ENCODE assay signal across 18 mouse cellular contexts in genomic region chr8:108373046-108373445, GRCm38 (mm10).
DNase-seq lines count a peak whose midpoint lies in the region; ATAC-seq and TF ChIP-seq lines count a peak whose summit lies in the region.
"Had no signal": no experiment of that assay in that cellular context is flagged by ENCODE, and none has a peak within 500 bp of the region (broad histone marks: within the 10 kb centered on the region; RNA-seq: fewer than 3 reads in every experiment).

No protein-coding gene starts in this region.

- no peak for TF ChIP-seq CTCF in hindbrain, postnatal 0 days (IDR thresholded peaks at IDR 0.05; ENCODE audit: low read depth)

- 0 out of 2 replicates have a peak overlapping the region, but pooled peaks have one; percentile 7 for H3K4me2 ChIP-seq in hindbrain, postnatal 0 days (ENCODE audit: low read depth, low read length)
- H3K4me2 ChIP-seq in hindbrain, embryonic 13.5 days = no peak overlapping the region
- H3K4me2 ChIP-seq in midbrain, embryonic 16.5 days (ENCODE audit: low read length) = no peak overlapping the region
- no peak overlapping the region; the same call in 1 of the 2 replicates for H3K4me2 ChIP-seq in limb, embryonic 14.5 days (replicated peaks; ENCODE audit: low read depth, low read length, severe bottlenecking)
- H3K4me2 ChIP-seq: embryonic facial prominence, embryonic 15.5 days; liver, embryonic 12.5 days; lung, embryonic 15.5 days had no signal

- H3K4me3 ChIP-seq in hindbrain, postnatal 0 days (ENCODE audit: low read length) = no peak overlapping the region
- no peak overlapping the region for H3K4me3 ChIP-seq in hindbrain, embryonic 13.5 days
- no peak overlapping the region for H3K4me3 ChIP-seq in midbrain, embryonic 10.5 days
- no peak overlapping the region for H3K4me3 ChIP-seq in midbrain, embryonic 16.5 days (ENCODE audit: low read depth, low read length)
- no peak overlapping the region for H3K4me3 ChIP-seq in limb, embryonic 14.5 days (replicated peaks; ENCODE audit: low read length)
- H3K4me3 ChIP-seq: embryonic facial prominence, embryonic 15.5 days; forebrain, embryonic 10.5 days; liver, embryonic 12.5 days; lung, embryonic 15.5 days had no signal

- no peaks in the 10 kb centered on the region for H3K36me3 ChIP-seq in hindbrain, postnatal 0 days (ENCODE audit: insufficient read depth, low read length)
- no peaks in the 10 kb centered on the region for H3K36me3 ChIP-seq in hindbrain, embryonic 13.5 days
- H3K36me3 ChIP-seq in midbrain, embryonic 10.5 days = no peaks in the 10 kb centered on the region
- H3K36me3 ChIP-seq in midbrain, embryonic 16.5 days (ENCODE audit: control insufficient read depth, insufficient read depth, low read length) = no peaks in the 10 kb centered on the region
- H3K36me3 ChIP-seq in limb, embryonic 14.5 days (ENCODE audit: control insufficient read depth, insufficient read depth, low read length) = no peaks in the 10 kb centered on the region
- H3K36me3 ChIP-seq: embryonic facial prominence, embryonic 15.5 days; forebrain, embryonic 10.5 days; liver, embryonic 12.5 days; lung, embryonic 15.5 days had no signal

- no peaks in the 10 kb centered on the region for H3K4me1 ChIP-seq in hindbrain, postnatal 0 days (ENCODE audit: insufficient read depth, low read length)
- peaks cover 15% of the 10 kb centered on the region for H3K4me1 ChIP-seq in hindbrain, embryonic 13.5 days (replicated peaks)
- peaks cover 5% of the 10 kb centered on the region for H3K4me1 ChIP-seq in midbrain, embryonic 10.5 days
- H3K4me1 ChIP-seq in midbrain, embryonic 16.5 days (ENCODE audit: control insufficient read depth, insufficient read depth, low read length) = peaks cover 8% of the 10 kb centered on the region
- H3K4me1 ChIP-seq in limb, embryonic 14.5 days (ENCODE audit: control insufficient read depth, insufficient read depth, low read length) = no peaks in the 10 kb centered on the region; the same call in 1 of the 2 replicates
- H3K4me1 ChIP-seq: liver, embryonic 12.5 days had no signal

- no peak overlapping the region for H3K27ac ChIP-seq in hindbrain, postnatal 0 days
- no peak overlapping the region; the same call in 1 of the 2 replicates for H3K27ac ChIP-seq in hindbrain, embryonic 13.5 days
- 0 out of 2 replicates have a peak overlapping the region, but pooled peaks have one; percentile 17 for H3K27ac ChIP-seq in midbrain, embryonic 10.5 days (replicated peaks)
- no peak overlapping the region for H3K27ac ChIP-seq in midbrain, embryonic 16.5 days (ENCODE audit: low read length)
- H3K27ac ChIP-seq in limb, embryonic 14.5 days (replicated peaks; ENCODE audit: low read depth, low read length) = no peak overlapping the region
- H3K27ac ChIP-seq: embryonic facial prominence, embryonic 15.5 days; forebrain, embryonic 10.5 days; liver, embryonic 12.5 days; lung, embryonic 15.5 days had no signal

- no peak for ATAC-seq in hindbrain, postnatal 0 days
- no peak for ATAC-seq in hindbrain, embryonic 13.5 days (ENCODE audit: low FRiP score)
- no peak for ATAC-seq in midbrain, embryonic 16.5 days
- ATAC-seq in limb, embryonic 14.5 days (ENCODE audit: low FRiP score, low read depth) = no peak
- ATAC-seq: liver, embryonic 12.5 days had no signal

- no peak overlapping the region for H3K9ac ChIP-seq in hindbrain, postnatal 0 days (replicated peaks; ENCODE audit: low read length)
- H3K9ac ChIP-seq in hindbrain, embryonic 13.5 days = no peak overlapping the region
- no peak overlapping the region for H3K9ac ChIP-seq in midbrain, embryonic 16.5 days (ENCODE audit: low read depth, low read length)
- 0 out of 2 replicates have a peak overlapping the region, but pooled peaks have one; percentile 18 for H3K9ac ChIP-seq in limb, embryonic 14.5 days (ENCODE audit: low read depth, low read length, severe bottlenecking)
- H3K9ac ChIP-seq: embryonic facial prominence, embryonic 15.5 days; liver, embryonic 12.5 days; lung, embryonic 15.5 days had no signal

- DNase-seq in hindbrain, postnatal 0 days (ENCODE audit: low spot score) = peak; percentile 5
- no peak for DNase-seq in midbrain, embryonic 10.5 days (ENCODE audit: low spot score)
- no peak for DNase-seq in limb, embryonic 14.5 days (ENCODE audit: low spot score)
- DNase-seq in cerebellum, adult 8-10 months = no peak
- no peak for DNase-seq in thymus, postnatal 10 days (ENCODE audit: low spot score in 2 of 2)
- DNase-seq: adrenal gland, postnatal 36 days; cerebellum, adult 9-11 months; embryo, embryonic 11 days; heart, postnatal 4 days; kidney, adult 18-20 months; kidney, postnatal 36 days; thymus, adult 2 months had no signal

- 31% methylated on average over 7 of the region's 7 CpGs for WGBS in hindbrain, postnatal 0 days
- 27% methylated on average over 7 of the region's 7 CpGs for WGBS in hindbrain, embryonic 13.5 days
- 66% methylated on average over 7 of the region's 7 CpGs for WGBS in midbrain, embryonic 10.5 days
- WGBS in midbrain, embryonic 16.5 days = 15% methylated on average over 7 of the region's 7 CpGs
- WGBS in limb, embryonic 14.5 days = 13% methylated on average over 7 of the region's 7 CpGs

- H3K9me3 ChIP-seq in hindbrain, postnatal 0 days (ENCODE audit: low read length) = no peaks in the 10 kb centered on the region
- H3K9me3 ChIP-seq in hindbrain, embryonic 13.5 days = no peaks in the 10 kb centered on the region
- H3K9me3 ChIP-seq in midbrain, embryonic 10.5 days (replicated peaks) = no peaks in the 10 kb centered on the region
- H3K9me3 ChIP-seq in midbrain, embryonic 16.5 days (replicated peaks; ENCODE audit: control insufficient read depth, low read length, poor library complexity, severe bottlenecking) = no peaks in the 10 kb centered on the region
- no peaks in the 10 kb centered on the region for H3K9me3 ChIP-seq in limb, embryonic 14.5 days (ENCODE audit: control insufficient read depth, low read length)
- H3K9me3 ChIP-seq: embryonic facial prominence, embryonic 15.5 days; forebrain, embryonic 10.5 days; liver, embryonic 12.5 days; lung, embryonic 15.5 days had no signal

- no peaks in the 10 kb centered on the region for H3K27me3 ChIP-seq in hindbrain, postnatal 0 days (ENCODE audit: insufficient read depth, low read length)
- peaks cover 46% of the 10 kb centered on the region for H3K27me3 ChIP-seq in hindbrain, embryonic 13.5 days
- 0 out of 2 replicates have a peak, but pooled peaks cover 3% of the 10 kb centered on the region for H3K27me3 ChIP-seq in midbrain, embryonic 10.5 days (ENCODE audit: low read depth, poor library complexity, severe bottlenecking)
- H3K27me3 ChIP-seq in midbrain, embryonic 16.5 days (ENCODE audit: control insufficient read depth, insufficient read depth, low read depth, low read length) = no peaks in the 10 kb centered on the region
- no peaks in the 10 kb centered on the region for H3K27me3 ChIP-seq in limb, embryonic 14.5 days (ENCODE audit: control insufficient read depth, insufficient read depth, low read length)
- H3K27me3 ChIP-seq: liver, embryonic 12.5 days; lung, embryonic 15.5 days had no signal

- no peak for TF ChIP-seq POLR2A in limb, embryonic 14.5 days (IDR thresholded peaks at IDR 0.05; ENCODE audit: borderline replicate concordance, extremely low read depth, insufficient read depth, insufficient read length)
